Mouse (Mus musculus) CH12.LX (cell line): ENCODE measurements around the gene Akr7a5. TPM values are rescaled to one million over a fixed set of nuclear protein-coding genes. Genes with fewer than 3 reads are reported as not detected.

ENCODE experiments used
- DNase-seq: peaks from one replicate; pipeline ENCODE4 v3.0.0-alpha.2; 2013; ENCODE audit errors: extremely low read depth
- H3K27ac ChIP-seq: 2 replicates; pipeline ENCODE4 v1.5.1; 2012; ENCODE audit warnings: low read depth, mild to moderate bottlenecking, control low read depth, moderate library complexity; ENCODE audit not compliant: insufficient read depth
- H3K27me3 ChIP-seq: replicated peaks from 2 replicates; pipeline ENCODE3; 2012; ENCODE audit warnings: inconsistent platforms
- H3K36me3 ChIP-seq, 2 experiments: replicated peaks in 1 of 2; 2 replicates each; pipeline versions ENCODE3 to v1.6.1; 2012; ENCODE audit warnings: inconsistent platforms in 1 of 2, low read length in 1 of 2, mild to moderate bottlenecking in 1 of 2, mixed read lengths in 1 of 2, moderate library complexity in 1 of 2; ENCODE audit not compliant: control insufficient read depth in 1 of 2, insufficient read depth in 1 of 2
- H3K4me1 ChIP-seq, 2 experiments: 2 replicates each; pipeline ENCODE4 v1.6.1; 2012; ENCODE audit warnings: inconsistent platforms in 1 of 2, moderate library complexity in 1 of 2; ENCODE audit not compliant: insufficient read depth in 2 of 2, control insufficient read depth in 1 of 2
- H3K4me2 ChIP-seq: 2 replicates; pipeline ENCODE4 v1.6.1; 2012; ENCODE audit warnings: low read depth, mild to moderate bottlenecking, control low read depth; ENCODE audit not compliant: poor library complexity, insufficient read depth, severe bottlenecking
- H3K4me3 ChIP-seq, 3 experiments: fragments of 150-350 bp in 1 of 3; sonication (generic) in 1 of 3; replicated peaks in 1 of 3; 2 replicates each; pipeline versions ENCODE3 to v1.5.1; 2011 to 2012; ENCODE audit warnings: low read depth in 2 of 3, low read length in 2 of 3, mild to moderate bottlenecking in 2 of 3, moderate library complexity in 2 of 3, control low read depth in 1 of 3, improper control_type of control experiment in 1 of 3, inconsistent platforms in 1 of 3, mixed read lengths in 1 of 3; ENCODE audit not compliant: poor library complexity in 1 of 3
- H3K79me2 ChIP-seq: replicated peaks from 2 replicates; pipeline ENCODE4 v1.6.1; 2012; ENCODE audit warnings: mild to moderate bottlenecking, moderate library complexity; ENCODE audit not compliant: control insufficient read depth, poor library complexity, insufficient read depth, severe bottlenecking; ENCODE audit errors: extremely low read depth
- H3K9ac ChIP-seq: 2 replicates; pipeline ENCODE4 v1.6.1; 2012; ENCODE audit warnings: low read depth, mild to moderate bottlenecking, control low read depth, moderate library complexity; ENCODE audit not compliant: insufficient read depth
- H3K9me3 ChIP-seq: replicated peaks from 2 replicates; pipeline ENCODE3; 2012; ENCODE audit warnings: low read length, inconsistent platforms, mixed read lengths
- CHD2 ChIP-seq: IDR thresholded peaks from 2 replicates; pipeline ENCODE4 v1.6.1; 2011; ENCODE audit warnings: low read length, improper control_type of control experiment
- CTCF ChIP-seq, 2 experiments: IDR thresholded peaks in 1 of 2; conservative IDR thresholded peaks in 1 of 2; 2 replicates each; pipeline ENCODE4 v1.5.1; 2011 to 2012; ENCODE audit warnings: low read depth in 2 of 2, low read length in 2 of 2, improper control_type of control experiment in 1 of 2, inconsistent platforms in 1 of 2, mild to moderate bottlenecking in 1 of 2, moderate library complexity in 1 of 2
- ELF1 ChIP-seq: IDR thresholded peaks from 2 replicates; pipeline ENCODE4 v1.6.1; 2014; ENCODE audit warnings: low read depth, mild to moderate bottlenecking, inconsistent platforms, low read length, improper control_type of control experiment
- EP300 ChIP-seq: IDR thresholded peaks from 2 replicates; pipeline ENCODE4 v1.6.1; 2011; ENCODE audit warnings: low read length, improper control_type of control experiment
- ETS1 ChIP-seq: conservative IDR thresholded peaks from 2 replicates; pipeline ENCODE4 v1.6.1; 2012; ENCODE audit warnings: low read depth, mild to moderate bottlenecking, inconsistent platforms, low read length, improper control_type of control experiment, moderate library complexity
- GABPA ChIP-seq: IDR thresholded peaks from 2 replicates; pipeline ENCODE4 v1.6.1; 2012; ENCODE audit warnings: low read depth, low read length, improper control_type of control experiment, inconsistent platforms; ENCODE audit not compliant: insufficient replicate concordance
- JUN ChIP-seq: IDR thresholded peaks from 2 replicates; pipeline ENCODE4 v1.6.1; 2011; ENCODE audit warnings: low read depth, mild to moderate bottlenecking, low read length, improper control_type of control experiment, moderate library complexity; ENCODE audit not compliant: insufficient read depth
- KAT2A ChIP-seq: IDR thresholded peaks from 2 replicates; pipeline ENCODE4 v1.6.1; 2012; ENCODE audit warnings: low read length, improper control_type of control experiment, inconsistent platforms; ENCODE audit not compliant: insufficient replicate concordance
- MAX ChIP-seq: IDR thresholded peaks from 2 replicates; pipeline ENCODE4 v1.6.1; 2011; ENCODE audit warnings: low read length, improper control_type of control experiment
- MAZ ChIP-seq: IDR thresholded peaks from 2 replicates; pipeline ENCODE4 v1.6.1; 2012; ENCODE audit warnings: low read depth, mild to moderate bottlenecking, inconsistent platforms, low read length, improper control_type of control experiment, moderate library complexity
- NELFE ChIP-seq: IDR thresholded peaks from 2 replicates; pipeline ENCODE4 v1.6.1; 2011; ENCODE audit warnings: low read depth, low read length, improper control_type of control experiment
- POLR2AphosphoS2 ChIP-seq: IDR thresholded peaks from 2 replicates; pipeline ENCODE4 v1.6.1; 2011; ENCODE audit warnings: low read depth, low read length, improper control_type of control experiment
- RAD21 ChIP-seq: IDR thresholded peaks from 2 replicates; pipeline ENCODE4 v1.6.1; 2011; ENCODE audit warnings: low read depth, mild to moderate bottlenecking, low read length, improper control_type of control experiment, moderate library complexity
- SIN3A ChIP-seq: IDR thresholded peaks from 2 replicates; pipeline ENCODE4 v1.6.1; 2012; ENCODE audit warnings: low read length, improper control_type of control experiment, inconsistent platforms
- SMC3 ChIP-seq: IDR thresholded peaks from 2 replicates; pipeline ENCODE4 v1.6.1; 2011; ENCODE audit warnings: low read depth, low read length, improper control_type of control experiment
- TBP ChIP-seq: conservative IDR thresholded peaks from 2 replicates; pipeline ENCODE4 v1.6.1; 2011; ENCODE audit warnings: low read depth, low read length, improper control_type of control experiment
- TCF12 ChIP-seq: IDR thresholded peaks from 2 replicates; pipeline ENCODE4 v1.6.1; 2014; ENCODE audit warnings: low read depth, mild to moderate bottlenecking, inconsistent platforms, low read length, improper control_type of control experiment
- USF2 ChIP-seq: conservative IDR thresholded peaks from 2 replicates; pipeline ENCODE4 v1.6.1; 2011; ENCODE audit warnings: low read depth, low read length, improper control_type of control experiment
- ZKSCAN1 ChIP-seq: IDR thresholded peaks from 2 replicates; pipeline ENCODE4 v1.6.1; 2012; ENCODE audit warnings: low read depth, inconsistent platforms, low read length, improper control_type of control experiment, borderline replicate concordance
- dilution Hi-C: fragments of 300-500 bp; cut with MboI; formaldehyde crosslinking; loops from 2 replicates; pipeline ENCODE4 v1.14.3; 2020; ENCODE audit warnings: low sequenced_read_pairs; ENCODE audit not compliant: extremely low pct_unique_long_range_greater_than_20kb, extremely low pct_ligation_motif_present
- in situ Hi-C: fragments of 300-500 bp; cut with MboI; formaldehyde crosslinking; loops from 3 replicates; pipeline ENCODE4 v1.14.3; 2019; ENCODE audit warnings: low sequenced_read_pairs, low pct_ligation_motif_present, low pct_unique_long_range_greater_than_20kb, mixed read lengths
- polyA plus RNA-seq: library from polyadenylated mRNA; unstranded; fragments of >175 nt; gene quantifications from 2 replicates; pipeline ENCODE4 v1.2.1, GENCODE M21; 2012; ENCODE audit warnings: low read depth; ENCODE audit not compliant: insufficient read length
- total RNA-seq, 2 experiments: library from RNA; depleted of rRNA; stranded (reverse); fragments of 300-350 nt in 1 of 2; fragments of >200 nt in 1 of 2; gene quantifications; 2 replicates each; pipeline ENCODE4 v1.2.3; 2012 to 2014

Gene Akr7a5
- total and polyA plus RNA-seq, 3 experiments: 24.2 to 37.7 (median 27.0) TPM

GRCm38 (mm10) chr4:139268242-139268641 is 42.3 kb upstream of the Akr7a5 start:
- Histone ChIP-seq H3K27me3 (no peaks in the 10 kb centered on the region), H3K4me1 (peaks cover 0 to 3% of the 10 kb centered on the region in 2 experiments; a peak in 1 of 4 replicates), H3K27ac (no peak overlapping the region), H3K9ac (no peak overlapping the region), H3K79me2 (no peaks in the 10 kb centered on the region), H3K4me3 (no peak overlapping the region), H3K9me3 (no peaks in the 10 kb centered on the region), H3K36me3 (peaks cover 49 to 98% of the 10 kb centered on the region in 2 experiments), H3K4me2 (no peak overlapping the region)
- dilution Hi-C loops: no loop called here
- TF ChIP-seq ETS1 (no peak), CHD2 (no peak), JUN (no peak), SMC3 (no peak), MAZ (no peak), TCF12 (no peak), USF2 (no peak), ELF1 (no peak), KAT2A (no peak), POLR2AphosphoS2 (no peak), CTCF (conservative IDR thresholded peaks at IDR 0.05 in 1 of 2, IDR thresholded peaks at IDR 0.05 in 1 of 2; ENCODE audit: low read depth in 2 of 2, low read length in 2 of 2) (no peak), RAD21 (no peak), NELFE (no peak), GABPA (no peak), EP300 (no peak), TBP (no peak), SIN3A (no peak)
- DNase-seq: no peak
- in situ Hi-C loops: no loop called here

- Histone ChIP-seq H3K79me2 (no peaks in the 10 kb centered on the region), H3K4me1 (peaks cover 0 to 3% of the 10 kb centered on the region in 2 experiments; a peak in 1 of 4 replicates), H3K36me3 (peaks cover 47 to 98% of the 10 kb centered on the region in 2 experiments), H3K4me3 (no peak overlapping the region), H3K9ac (no peak overlapping the region), H3K27ac (no peak overlapping the region), H3K27me3 (no peaks in the 10 kb centered on the region), H3K4me2 (no peak overlapping the region), H3K9me3 (no peaks in the 10 kb centered on the region)
- DNase-seq: no peak
- TF ChIP-seq CHD2: no peak
- TF ChIP-seq MAX: no peak
- TF ChIP-seq ZKSCAN1: no peak
- TF ChIP-seq POLR2AphosphoS2: no peak
- TF ChIP-seq JUN: no peak
- in situ Hi-C loops (no loop called here), dilution Hi-C loops (no loop called here)
Measured at GRCm38 (mm10) chr4:139270168-139270567, 40.4 kb upstream of the Akr7a5 start.
